Mouse (Mus musculus) erythroblast, embryonic 14.5 days (primary cell): ENCODE measurements around the gene Acvr1b. TPM values are rescaled to one million over a fixed set of nuclear protein-coding genes. Genes with fewer than 3 reads are reported as not detected.

Source experiments
- H3K27me3 ChIP-seq: 2 replicates; pipeline ENCODE4 v1.6.1; 2012; ENCODE audit warnings: inconsistent platforms; ENCODE audit not compliant: control insufficient read depth
- H3K36me3 ChIP-seq: 2 replicates; pipeline ENCODE4 v1.6.1; 2012; ENCODE audit warnings: mild to moderate bottlenecking, inconsistent platforms; ENCODE audit not compliant: control insufficient read depth
- H3K4me1 ChIP-seq: 2 replicates; pipeline ENCODE4 v1.6.1; 2012; ENCODE audit warnings: inconsistent platforms; ENCODE audit not compliant: control insufficient read depth
- H3K4me3 ChIP-seq: replicated peaks from 2 replicates; pipeline ENCODE3; 2012; ENCODE audit warnings: moderate library complexity, mild to moderate bottlenecking, inconsistent platforms
- H3K9me3 ChIP-seq: 2 replicates; pipeline ENCODE4 v1.6.1; 2012; ENCODE audit warnings: low read length, inconsistent platforms, mixed read lengths; ENCODE audit not compliant: control insufficient read depth
- GATA1 ChIP-seq: IDR thresholded peaks from 2 replicates; pipeline ENCODE4 v1.6.1; 2012; ENCODE audit warnings: low read length, inconsistent platforms, mixed read lengths
- TAL1 ChIP-seq: IDR thresholded peaks from 3 replicates; pipeline ENCODE4 v1.6.1; 2012; ENCODE audit warnings: low read length, inconsistent platforms, mixed read lengths
- polyA plus RNA-seq: library from polyadenylated mRNA; stranded (reverse); fragments of >175 nt; gene quantifications from 2 replicates; pipeline ENCODE4 v1.2.3, GENCODE M21; 2012

Gene Acvr1b
- polyA plus RNA-seq, 1 experiment: 0.02 TPM

- Histone ChIP-seq H3K9me3 (peaks cover 2% of the 10 kb centered on the region; the same call in 1 of the 2 replicates), H3K27me3 (peaks cover 57% of the 10 kb centered on the region), H3K4me1 (peaks cover 7% of the 10 kb centered on the region), H3K36me3 (no peaks in the 10 kb centered on the region), H3K4me3 (peak overlapping the region; percentile 43)
- TF ChIP-seq GATA1 (no peak), TAL1 (no peak)
These were observed 51.1 kb downstream of the Acvr1b start for GRCm38 (mm10) chr15:101224977-101225376.

- Histone ChIP-seq H3K27me3 (peaks cover 39% of the 10 kb centered on the region), H3K4me1 (peaks cover 7% of the 10 kb centered on the region), H3K9me3 (peaks cover 2% of the 10 kb centered on the region; the same call in 1 of the 2 replicates), H3K36me3 (no peaks in the 10 kb centered on the region), H3K4me3 (no peak overlapping the region)
- TF ChIP-seq TAL1 (no peak), GATA1 (no peak)
These were observed 54.1 kb downstream of the Acvr1b start for GRCm38 (mm10) chr15:101227971-101228370.

DNA sequence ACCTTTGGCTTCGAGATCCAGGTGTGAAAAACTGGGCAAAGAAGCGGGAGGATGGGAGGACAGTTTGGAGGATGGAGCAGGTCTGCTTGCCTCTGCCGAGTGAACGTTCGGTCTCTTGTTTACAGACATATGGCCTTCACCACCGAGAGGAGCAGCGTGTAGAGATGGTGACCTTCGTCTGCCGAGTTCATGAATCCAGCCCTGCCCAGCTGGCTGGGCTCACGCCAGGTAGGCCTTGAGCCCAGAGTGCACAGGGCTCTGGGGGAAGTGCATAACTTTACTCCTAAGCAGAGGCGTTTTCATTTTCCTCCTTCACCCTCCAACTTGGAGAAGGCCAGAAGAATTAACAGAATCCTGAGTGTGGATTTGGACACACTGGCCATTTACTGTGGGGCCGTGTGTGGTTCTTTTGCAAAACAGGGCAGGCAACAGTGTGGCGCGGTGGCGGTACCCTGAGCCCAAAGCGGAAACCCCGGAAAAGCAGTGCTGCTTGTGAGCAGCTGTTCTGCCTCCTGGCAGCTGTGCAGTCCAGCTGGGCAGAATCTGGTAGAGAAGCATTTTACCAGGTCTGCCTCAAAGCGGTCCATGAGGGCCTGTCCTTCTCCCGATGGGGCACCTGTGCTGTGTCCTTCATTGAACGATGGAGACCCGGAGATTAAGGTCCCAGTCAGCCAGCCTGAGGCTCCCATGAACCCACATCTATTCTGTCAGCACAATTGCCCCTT lies 55.2 kb downstream of the Acvr1b start:
- peaks cover 28% of the 10 kb centered on the region for H3K27me3 ChIP-seq
- H3K9me3 ChIP-seq: peaks cover 2% of the 10 kb centered on the region; the same call in 1 of the 2 replicates
- peaks cover 6% of the 10 kb centered on the region for H3K4me1 ChIP-seq
- no peak overlapping the region for H3K4me3 ChIP-seq
- no peaks in the 10 kb centered on the region for H3K36me3 ChIP-seq
- TF ChIP-seq TAL1 (no peak), GATA1 (no peak)

GRCm38 (mm10) chr15:101230503-101230902 lies 56.6 kb downstream of the Acvr1b start:
- TF ChIP-seq GATA1: no peak
- no peak for TF ChIP-seq TAL1
- peaks cover 14% of the 10 kb centered on the region for H3K27me3 ChIP-seq
- no peaks in the 10 kb centered on the region for H3K36me3 ChIP-seq
- H3K4me3 ChIP-seq: no peak overlapping the region
- no peaks in the 10 kb centered on the region for H3K9me3 ChIP-seq
- no peaks in the 10 kb centered on the region for H3K4me1 ChIP-seq

DNA sequence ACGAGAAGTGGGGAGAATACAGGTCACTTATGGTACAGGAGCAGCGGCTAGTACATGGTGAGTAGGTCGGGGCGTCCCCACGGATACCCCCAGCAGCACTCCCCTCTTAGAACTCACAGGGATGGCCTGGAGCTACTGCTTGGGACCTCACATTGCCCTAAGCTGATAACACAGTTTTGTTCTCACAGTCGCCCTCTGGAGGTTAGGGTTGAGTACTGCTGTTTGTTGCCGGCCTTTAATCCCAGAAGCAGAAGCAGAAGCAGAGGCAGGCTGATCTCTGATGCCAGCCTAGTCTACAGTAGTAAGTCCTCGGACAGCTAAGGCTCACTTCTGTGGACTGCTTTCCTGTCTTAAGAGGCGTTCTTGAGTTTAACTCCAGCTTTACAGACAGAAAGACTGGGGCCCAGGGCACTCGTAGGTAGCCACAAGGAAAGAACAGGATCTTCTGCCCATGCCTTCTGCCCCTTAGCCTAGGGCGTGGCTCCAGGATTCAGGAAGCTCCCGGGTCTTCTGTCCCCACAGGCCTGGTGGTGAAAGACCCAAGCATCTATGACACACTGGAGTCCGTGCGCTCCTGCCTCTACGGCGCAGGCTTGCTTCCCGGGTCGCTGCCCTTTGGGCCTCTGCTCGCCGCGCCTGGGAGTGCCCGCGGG lies 57.3 kb downstream of the Acvr1b start:
- Histone ChIP-seq H3K36me3 (no peaks in the 10 kb centered on the region), H3K9me3 (no peaks in the 10 kb centered on the region), H3K4me1 (no peaks in the 10 kb centered on the region)

GRCm38 (mm10) chr15:101231648-101232180 lies 57.8 kb downstream of the Acvr1b start:
- peaks cover 5% of the 10 kb centered on the region for H3K27me3 ChIP-seq

More for the DNA sequence above, 57.3 kb downstream of the Acvr1b start:
- TF ChIP-seq GATA1 (no peak), TAL1 (no peak)
- Histone ChIP-seq H3K4me3 (no peak overlapping the region), H3K27me3 (peaks cover 7% of the 10 kb centered on the region)

GRCm38 (mm10) chr15:101232607-101233006 lies 58.7 kb downstream of the Acvr1b start:
- Histone ChIP-seq H3K9me3 (no peaks in the 10 kb centered on the region), H3K4me3 (no peak overlapping the region), H3K4me1 (no peaks in the 10 kb centered on the region), H3K36me3 (no peaks in the 10 kb centered on the region), H3K27me3 (peaks cover 2% of the 10 kb centered on the region; the same call in 1 of the 2 replicates)
- TF ChIP-seq GATA1: no peak
- no peak for TF ChIP-seq TAL1

More at GRCm38 (mm10) chr15:101231648-101232180, 57.8 kb downstream of the Acvr1b start:
- no peaks in the 10 kb centered on the region for H3K4me1 ChIP-seq
- H3K9me3 ChIP-seq: no peaks in the 10 kb centered on the region
- TF ChIP-seq GATA1: no peak
- TF ChIP-seq TAL1: no peak
- no peaks in the 10 kb centered on the region for H3K36me3 ChIP-seq
- H3K4me3 ChIP-seq: no peak overlapping the region

DNA sequence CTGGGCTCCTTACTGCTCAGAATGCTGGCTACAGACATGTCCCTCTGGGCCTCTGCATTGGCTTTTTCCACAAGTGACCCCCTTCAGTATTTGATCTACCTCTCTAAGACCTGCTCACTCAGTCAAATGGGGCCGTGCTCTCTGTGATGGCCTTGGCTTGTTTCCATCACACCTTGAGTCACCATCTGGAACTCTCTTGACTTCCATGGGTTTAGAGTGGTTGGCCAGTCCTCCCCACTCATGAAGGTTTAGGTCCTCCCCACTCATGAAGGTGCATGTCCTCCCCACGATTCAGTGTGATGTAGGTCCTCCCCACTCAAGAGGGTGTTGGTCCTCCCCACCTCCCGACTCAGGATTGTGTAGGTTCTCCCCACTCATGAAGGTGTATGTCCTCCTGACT lies 59.3 kb downstream of the Acvr1b start:
- Histone ChIP-seq H3K4me3 (no peak overlapping the region), H3K9me3 (no peaks in the 10 kb centered on the region), H3K4me1 (no peaks in the 10 kb centered on the region), H3K27me3 (peaks cover 4% of the 10 kb centered on the region), H3K36me3 (no peaks in the 10 kb centered on the region)
- TF ChIP-seq TAL1: no peak
- TF ChIP-seq GATA1: no peak

- no peaks in the 10 kb centered on the region for H3K9me3 ChIP-seq
- TF ChIP-seq TAL1 (no peak), GATA1 (no peak)
- H3K4me1 ChIP-seq: no peaks in the 10 kb centered on the region
- no peak overlapping the region for H3K4me3 ChIP-seq
- peaks cover 9% of the 10 kb centered on the region for H3K27me3 ChIP-seq
- no peaks in the 10 kb centered on the region for H3K36me3 ChIP-seq
These were observed 59.9 kb downstream of the Acvr1b start for GRCm38 (mm10) chr15:101233641-101234275.
